Mouse (Mus musculus): Measurements from ENCODE around the gene Gli1. TPM values are rescaled to one million over a fixed set of nuclear protein-coding genes. Genes with fewer than 3 reads are reported as not detected.

The Gli1 gene
- total RNA-seq, 2 experiments from 2014 or later = 5.2 to 5.6 TPM

DNA sequence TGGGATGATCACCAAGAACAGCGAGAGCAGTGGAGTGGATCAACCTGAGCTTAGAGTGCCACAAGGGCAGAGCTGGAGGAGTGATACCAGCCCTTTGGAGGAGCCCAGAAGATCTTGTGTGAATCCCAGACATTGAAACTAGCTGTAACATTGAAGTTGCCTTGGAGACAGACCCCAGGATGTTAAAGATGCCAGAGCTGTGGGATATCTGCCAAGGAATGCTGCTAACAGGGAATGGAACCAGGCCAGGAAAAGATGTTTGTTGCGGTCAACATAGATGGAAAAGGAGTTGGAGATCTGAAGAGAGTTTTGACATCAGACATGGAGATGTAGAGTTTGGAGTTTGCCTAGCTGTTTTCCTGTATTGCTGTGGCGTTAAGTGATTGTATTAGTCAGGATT, 4.4 kb upstream of the Gli1 start:
- DNase-seq = no peak

DNA sequence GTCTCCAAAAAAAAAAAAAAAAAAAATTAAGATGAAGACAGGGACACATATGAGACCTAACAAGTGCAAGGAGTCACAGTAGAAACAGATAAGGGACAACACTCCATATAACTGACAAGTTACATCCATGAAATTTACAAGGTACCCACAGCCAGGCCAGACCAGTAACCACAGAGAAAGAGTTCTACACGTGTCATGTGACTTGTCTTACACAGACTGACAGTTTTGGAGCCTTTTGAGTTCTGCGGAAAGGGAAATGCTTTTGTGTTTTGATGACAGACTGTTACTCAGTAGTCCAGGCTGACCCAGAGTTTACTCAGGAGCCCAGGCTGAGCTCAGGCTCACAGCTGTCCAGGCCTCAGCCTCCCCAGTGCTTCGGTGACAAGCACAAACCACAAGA, 1.3 kb upstream of the Gli1 start:
- DNase-seq = no peak

DNA sequence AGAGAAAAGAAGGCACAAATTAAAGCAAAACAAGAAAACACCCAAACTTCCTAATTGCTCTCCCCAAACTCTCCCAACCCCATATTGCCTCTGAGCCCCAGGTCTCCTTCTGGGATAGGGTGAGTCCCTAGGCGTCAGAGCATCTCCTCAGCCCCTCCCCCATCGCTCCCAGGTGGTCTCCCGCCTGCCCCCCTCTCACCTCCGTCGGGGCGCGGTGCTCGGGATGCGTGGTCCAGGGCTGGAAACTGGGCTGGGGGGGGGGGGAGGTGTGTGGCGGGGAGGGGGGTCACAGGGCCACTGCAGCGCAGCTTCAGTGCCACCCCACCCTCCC, 449 bp downstream of the Gli1 start:
- DNase-seq = no peak

DNA sequence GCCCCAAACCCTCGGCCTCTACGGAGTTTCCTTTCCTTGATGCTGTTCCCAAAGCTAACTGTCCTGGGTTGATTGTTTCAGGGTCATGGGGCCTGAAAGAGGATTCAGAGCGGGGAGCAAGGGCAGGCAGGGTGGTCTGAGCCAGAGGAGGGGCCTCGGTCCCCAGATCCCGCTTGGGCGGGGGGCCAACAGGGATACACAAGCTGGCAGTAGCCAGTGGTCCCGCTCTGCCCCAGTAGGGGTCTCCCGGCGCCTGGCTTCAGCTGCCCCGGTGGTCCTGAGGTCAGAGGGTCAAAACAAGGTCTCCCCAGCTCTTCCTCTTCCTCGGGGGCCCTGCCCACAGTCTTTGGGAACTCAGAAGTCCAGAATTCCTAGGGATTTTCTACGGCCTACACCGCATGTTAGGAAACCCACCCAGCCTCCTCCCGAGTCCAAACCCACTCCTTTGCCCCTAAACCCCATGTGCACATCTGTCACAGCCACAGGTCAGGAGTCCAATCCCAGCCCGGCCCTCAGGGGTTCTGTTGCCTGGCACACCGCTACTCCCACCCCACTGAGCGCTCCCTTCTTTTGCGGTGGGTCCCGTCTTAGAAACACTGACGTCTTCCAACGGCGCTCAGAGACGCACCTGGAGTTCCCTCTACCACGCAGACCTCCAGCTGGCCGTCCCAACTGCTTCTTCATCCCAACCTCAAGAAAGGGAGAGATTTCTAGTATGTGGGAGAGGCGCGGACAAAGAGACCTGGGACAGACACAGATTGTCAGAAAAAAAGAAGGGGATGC, 1.0 kb downstream of the Gli1 start:
- DNase-seq = no peak

DNA sequence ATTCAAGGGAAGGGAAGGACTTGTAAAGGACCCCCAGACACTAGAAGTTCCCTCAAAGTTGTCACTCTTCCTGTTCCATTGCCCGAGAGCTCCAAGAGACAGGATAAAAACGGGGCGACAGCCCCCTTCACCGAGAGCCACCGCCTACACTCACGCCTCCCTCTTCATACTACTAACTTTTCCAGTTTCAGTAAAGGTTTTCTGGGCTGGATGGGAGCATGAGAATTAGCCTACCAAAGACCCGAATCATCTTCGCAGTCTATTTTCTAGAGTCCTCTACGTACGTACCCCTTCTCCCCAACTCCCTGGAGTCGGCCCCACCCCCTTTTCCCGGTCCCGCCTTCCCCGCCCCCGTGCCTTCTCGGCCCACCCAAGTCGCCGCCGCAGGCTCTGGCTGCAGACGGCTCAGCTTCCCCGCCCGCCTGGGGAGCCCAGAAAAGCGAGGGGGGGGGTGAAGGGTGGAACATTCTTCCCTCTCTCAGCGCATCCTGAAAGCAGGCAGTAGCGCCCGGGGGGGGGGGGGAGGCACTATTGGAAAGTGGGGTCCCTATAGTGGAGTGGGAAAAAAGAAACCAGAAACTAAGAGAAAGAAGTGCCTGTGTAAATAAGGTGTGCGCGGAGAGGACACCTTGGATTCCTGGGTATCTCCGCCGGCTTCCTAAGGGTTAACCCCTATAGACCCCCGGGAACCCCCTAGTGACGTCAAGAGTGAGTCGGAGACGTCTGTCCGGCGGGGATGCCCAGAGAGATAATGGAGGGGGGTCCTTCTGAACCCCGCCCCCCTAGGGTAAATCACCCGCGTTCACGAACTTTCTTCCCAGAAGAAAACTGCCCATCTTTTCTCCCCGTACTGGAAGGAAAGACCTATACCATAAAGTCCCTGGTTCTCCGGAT, 1.8 kb downstream of the Gli1 start:
- peak; percentile 78 for DNase-seq

DNA sequence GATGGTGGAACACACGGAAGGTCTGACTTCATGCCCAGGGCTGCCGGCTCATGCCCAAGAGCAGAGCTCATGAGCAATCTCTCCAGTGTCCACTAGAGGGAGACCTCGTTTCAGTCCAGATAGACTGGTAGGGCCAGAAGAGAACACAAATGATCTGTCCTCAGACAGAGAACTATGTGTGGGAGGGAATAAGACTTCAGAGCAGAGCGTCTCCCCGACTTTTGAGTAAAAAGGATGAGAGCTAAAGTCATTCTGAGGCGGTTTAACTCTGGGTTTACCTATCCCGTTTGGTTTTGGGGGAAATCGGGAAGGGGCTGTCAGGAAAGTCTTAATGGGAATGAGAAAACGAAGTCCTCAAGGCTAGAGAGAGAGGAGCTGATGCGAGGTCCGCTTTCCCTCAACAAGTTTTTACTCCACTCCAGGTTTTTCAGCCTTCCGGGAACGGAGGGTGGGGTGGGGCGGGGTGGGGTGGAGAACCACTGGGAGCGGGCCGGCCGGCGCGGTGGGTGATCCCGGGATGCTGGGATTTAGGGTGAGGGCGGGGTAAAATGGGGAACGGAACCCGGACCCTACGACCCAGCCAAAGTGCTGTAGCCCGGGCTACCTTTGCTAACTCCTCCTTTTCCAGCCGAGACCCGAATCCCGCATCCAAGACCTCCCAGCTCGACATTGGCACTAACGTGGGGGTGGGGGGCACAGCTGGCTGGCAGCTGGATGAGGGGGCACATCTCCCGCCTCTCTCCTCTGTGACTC, 2.7 kb downstream of the Gli1 start:
- DNase-seq = peak; percentile 91

DNA sequence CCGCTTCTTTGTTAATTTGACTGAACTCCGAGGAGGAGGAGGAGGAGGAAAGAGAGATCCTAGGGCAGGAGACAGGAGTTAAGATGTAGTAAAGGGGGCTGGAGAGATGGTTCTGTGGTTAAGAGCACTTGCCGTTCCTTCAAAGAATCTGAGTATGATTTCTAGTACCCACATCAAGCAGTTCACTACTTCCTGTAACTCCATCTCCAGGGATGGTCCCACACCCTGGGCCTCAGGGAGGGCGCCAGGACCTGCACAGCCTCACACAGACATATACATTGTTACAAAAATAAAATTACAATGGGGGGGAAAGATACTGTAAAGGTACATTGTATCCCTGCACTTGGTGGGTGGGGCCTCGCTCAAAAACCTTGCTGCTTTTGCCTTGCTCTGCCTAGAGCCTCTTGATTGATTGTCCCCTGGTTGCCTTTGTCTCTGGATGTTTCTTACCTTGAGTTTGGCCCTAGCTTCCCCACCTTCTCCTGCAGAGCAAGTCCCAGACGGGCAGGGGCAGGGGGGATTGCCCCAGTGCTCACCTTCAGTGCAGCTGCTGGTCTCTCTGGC, 4.2 kb downstream of the Gli1 start:
- DNase-seq = no peak

DNA sequence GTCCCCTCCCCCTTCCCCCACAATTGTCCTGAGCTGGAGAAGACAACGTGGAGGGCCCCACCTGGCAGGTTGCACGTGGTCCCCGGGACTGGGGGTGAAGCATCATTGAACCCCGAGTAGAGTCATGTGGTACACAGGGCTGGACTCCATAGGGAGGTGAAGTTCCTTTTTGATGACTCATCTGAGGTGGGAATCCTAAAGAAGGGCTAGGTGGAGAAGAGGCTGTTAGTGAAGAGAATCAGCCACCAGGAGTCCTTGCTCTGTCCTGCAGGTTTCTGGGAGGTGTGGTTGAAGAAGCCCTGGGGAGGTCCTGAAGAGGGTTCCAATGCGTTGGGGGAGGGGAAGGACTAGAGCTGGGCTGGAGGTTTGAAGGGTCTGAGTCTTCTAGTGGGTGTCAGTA, 4.8 kb downstream of the Gli1 start:
- DNase-seq = no peak

DNA sequence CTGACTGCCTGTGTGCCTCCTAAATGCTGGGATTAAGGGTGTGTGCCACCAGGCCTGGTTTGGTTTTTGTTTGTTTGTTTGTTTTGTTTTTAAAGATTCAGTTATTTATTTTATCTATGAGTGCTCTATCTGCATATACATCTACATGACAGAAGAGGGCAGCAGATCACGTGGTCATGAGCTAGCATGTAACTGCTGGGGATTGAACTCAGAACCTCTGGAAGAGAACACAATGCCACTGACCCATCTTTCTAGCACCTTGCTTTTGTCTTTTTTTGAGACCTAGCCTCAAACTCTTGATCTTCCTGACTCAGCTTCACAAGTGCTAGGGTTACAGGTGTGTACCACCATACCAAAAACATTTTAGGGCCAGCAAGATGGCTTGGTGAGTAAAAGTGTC, 6.5 kb downstream of the Gli1 start:
- DNase-seq = no peak

DNA sequence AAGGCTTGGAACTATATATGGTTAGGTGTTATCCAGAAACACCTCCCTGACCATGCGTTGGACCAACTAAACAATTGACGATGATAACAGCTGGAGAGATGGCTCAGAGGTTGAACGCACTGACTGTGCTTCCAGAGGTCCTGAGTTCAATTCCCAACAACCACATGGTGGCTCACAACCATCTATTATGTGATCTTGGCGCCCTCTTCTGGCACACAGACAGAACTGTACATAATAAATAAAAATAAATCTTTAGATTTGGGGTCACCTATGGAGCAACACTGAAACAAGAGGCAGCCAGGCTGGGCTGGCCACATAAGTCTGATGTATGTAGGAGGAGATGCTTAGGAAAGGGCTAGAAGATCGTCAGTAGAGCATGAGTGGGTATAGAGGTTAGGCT, 8.6 kb downstream of the Gli1 start:
- DNase-seq = no peak

DNA sequence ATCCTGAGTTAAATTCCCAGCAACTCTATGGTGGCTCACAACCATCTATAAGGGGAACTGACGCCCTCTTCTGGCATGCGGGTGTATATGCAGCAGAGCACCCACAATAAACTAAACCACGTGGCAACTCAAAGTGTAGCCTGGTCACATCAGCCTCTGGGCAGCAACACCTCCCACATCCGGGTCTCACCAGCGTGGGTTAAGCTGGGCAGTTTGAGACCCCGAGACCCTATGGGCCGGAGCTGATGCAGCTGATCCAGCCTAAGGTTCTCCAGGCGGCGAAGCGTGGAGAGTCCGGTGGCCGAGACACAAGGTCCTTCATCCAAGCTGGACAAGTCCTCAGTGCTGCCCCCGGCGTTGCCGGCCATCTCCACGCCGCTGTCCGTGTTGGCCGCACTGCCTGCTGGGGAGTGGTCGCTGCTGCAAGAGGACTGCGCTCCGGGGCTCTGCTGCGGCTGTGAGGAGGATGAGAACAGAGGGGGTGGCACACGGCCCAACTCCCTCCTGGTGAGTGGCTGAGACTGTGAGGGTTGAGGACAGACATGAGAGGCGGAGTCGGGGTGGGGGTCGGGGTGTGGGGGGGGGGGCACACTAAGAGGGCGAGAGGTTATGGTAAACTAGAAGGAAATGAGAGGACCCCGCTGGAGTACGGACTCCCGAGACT, 9.4 kb downstream of the Gli1 start:
- DNase-seq = no peak

DNA sequence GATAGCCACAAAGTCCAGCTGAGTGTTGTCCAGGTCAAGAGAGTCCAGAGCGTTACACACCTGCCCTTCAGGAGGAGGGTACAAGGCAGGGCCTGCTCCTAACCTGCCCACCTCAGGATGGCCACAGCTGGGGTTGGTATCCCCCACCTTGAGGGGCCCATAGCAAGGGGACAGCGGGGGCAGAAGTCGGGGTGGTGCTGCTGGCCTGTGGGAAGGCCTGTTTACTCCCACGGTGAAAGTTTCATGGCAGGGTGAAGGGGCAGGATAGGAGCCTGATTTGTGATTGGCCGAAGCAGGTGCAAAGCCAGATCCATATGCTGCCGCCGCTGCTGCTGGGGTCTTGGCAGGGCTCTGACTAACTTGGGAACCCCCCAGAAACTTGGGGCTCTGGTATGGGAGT, 11.6 kb downstream of the Gli1 start:
- DNase-seq = no peak

DNA sequence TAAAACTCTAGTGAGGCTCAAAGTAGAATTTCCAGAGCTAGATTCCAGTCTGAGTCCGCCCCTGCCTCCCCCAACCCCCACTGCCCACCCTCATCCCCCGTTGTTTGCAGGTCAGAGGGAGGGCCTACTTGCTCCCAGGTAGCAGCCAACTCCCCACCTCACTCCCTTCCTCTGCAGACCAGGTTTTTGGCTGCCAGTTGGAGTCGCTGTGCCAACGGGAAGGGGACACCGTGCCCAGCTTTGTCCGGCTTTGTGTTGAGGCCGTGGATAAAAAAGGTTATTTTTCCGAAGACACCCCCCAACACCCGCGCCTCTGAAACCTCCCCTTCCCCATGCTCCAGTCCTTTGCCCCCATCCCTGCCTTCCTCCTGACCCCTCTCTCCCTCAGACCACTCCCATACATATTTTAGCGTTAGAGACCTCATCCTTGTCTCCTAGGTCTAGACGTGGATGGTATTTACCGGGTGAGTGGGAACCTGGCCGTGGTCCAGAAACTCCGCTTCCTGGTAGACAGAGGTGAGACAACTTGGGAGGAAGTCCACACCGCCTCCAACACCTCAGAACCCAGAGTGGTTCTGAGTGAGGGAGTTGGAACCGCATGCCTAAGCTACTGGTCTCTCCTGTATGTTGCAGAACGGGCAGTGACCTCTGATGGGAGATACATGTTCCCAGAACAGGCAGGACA, 14.2 kb downstream of the Gli1 start:
- DNase-seq = no peak

DNA sequence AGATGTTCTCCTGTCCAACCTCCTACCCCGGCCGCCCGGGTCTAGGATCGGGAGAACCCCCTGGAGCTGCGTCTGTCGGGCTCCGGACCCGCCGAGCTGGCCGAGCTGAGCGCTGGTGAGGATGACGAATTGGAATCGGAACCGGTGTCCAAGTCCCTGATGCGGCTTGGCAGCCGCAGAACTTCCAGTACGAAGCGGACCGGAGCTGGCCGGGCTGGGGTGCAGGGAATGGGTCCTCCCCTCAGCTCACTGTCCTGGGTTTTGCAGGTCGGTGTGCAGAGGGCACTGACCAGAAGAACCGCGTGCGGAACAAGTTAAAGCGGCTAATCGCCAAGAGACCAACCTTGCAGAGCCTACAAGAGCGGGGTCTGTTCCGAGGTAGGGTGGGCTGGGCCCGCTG, 14.9 kb downstream of the Gli1 start:
- peak; percentile 39 for DNase-seq

DNA sequence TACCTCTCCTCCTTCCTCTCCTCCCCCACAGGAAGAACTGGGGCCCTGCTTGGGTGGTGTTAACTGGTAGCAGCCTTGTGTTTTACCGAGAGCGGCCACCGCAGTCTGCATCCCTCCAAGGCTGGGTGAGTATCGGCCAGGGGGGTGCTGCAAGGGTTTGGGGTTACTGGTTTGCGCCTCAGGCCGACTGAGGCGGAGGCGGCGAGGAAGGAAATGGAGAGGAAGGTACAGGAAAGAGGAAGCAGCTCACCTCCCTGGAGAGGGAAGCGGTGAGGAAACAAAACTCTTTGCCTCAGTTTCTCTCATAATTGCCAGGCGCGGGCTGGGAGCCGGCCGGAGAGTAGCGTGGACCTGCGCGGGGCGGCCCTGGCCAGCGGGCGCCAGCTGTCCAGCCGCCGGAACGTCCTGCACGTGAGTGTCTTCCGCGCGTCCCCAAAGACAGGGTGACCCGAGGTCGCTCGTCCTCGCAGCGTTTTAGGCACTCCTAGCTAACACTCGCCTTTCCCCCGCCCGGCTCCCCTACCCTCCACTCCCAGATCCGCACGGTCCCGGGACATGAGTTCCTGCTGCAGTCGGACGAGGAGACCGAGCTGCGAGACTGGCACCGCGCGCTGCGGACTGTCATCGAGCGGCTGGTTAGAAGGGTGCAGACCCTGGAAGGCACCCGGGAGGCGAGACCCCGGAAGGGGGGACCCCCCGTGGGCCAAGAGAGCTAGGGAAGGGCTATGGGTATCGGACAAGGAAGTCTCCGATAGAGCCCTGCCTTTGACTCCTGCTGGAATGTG, 15.6 kb downstream of the Gli1 start:
- DNase-seq = peak; percentile 49

DNA sequence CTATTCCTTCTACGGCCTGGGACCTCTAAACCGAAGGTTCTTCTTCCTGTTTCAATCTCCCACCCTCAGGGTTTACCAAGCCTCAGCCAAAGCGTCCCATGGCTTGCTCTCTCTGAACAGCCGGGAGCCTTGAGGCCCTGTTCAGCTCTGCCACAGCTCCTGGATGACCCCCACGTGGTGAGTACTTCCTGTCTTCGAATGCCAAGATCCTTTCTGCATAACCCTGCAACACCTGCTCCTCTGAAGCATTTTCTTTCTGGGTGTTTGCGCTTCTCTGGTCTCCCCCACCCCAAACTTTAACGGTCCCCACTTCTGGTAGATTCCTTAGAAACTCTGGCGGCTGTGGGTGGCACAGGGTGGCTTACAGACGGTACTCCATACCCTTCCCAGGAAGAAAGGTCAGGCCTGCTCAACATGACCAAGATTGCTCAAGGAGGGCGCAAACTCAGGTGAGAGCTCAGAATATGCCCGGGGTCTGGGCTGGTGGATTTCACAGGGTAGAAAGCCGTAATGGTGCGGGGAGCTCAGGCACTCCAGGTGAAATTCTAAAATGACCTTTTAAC, 16.2 kb downstream of the Gli1 start:
- DNase-seq = no peak

DNA sequence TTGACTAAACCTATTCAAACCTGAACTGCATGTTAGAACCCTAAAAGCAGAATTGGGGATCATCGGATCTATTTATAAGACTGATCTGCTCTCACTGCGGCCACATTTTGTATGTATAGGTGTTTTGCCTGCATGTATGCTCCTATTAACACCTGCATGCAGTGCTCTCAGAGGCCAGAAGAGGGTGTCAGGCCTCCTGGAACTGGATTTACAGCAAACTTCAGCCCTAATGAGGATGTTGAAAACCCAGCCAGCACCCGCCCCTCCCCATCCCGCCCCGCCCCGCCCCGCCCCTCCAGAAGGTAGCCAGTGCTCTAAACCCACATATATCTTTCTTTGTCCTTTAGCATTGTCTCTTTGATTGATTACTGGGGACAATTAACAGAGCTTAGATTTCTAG, 17.3 kb downstream of the Gli1 start:
- DNase-seq = peak; percentile 38

DNA sequence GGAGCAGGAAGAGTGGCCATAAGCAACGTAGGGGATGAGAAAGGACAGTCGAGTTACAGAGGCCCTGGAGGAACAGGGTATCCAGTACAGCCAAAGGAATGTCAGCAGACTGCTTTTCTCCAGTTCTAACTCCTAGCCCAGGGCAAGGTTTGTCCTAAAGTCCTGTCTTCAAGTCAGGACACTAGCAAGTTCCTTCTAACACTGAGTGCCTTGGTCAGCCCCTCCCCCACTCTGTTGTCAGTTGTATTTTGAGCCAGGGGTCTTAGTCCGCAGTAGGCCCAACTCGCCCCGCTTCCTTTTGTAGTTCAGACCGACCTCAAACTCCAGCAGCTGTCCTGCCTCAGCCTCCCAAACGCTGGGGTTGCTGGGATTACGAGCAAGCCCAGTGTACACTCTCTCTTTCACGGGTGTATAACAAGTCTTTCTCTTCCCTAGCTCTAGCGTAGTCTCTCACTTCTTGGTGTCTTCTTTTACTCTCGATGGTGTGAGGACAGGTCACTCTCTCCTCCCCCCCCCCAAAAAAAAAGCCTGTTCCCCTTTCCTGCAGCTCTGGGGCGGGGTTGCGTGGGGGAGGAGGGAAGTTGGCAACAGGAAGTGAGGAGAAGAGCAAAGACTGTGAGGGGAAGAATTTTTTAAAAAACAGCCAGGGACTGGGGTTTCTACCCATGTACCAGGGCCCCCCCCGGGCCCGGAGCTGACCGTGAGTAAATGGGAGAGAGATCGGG, 18.5 kb downstream of the Gli1 start:
- no peak for DNase-seq

DNA sequence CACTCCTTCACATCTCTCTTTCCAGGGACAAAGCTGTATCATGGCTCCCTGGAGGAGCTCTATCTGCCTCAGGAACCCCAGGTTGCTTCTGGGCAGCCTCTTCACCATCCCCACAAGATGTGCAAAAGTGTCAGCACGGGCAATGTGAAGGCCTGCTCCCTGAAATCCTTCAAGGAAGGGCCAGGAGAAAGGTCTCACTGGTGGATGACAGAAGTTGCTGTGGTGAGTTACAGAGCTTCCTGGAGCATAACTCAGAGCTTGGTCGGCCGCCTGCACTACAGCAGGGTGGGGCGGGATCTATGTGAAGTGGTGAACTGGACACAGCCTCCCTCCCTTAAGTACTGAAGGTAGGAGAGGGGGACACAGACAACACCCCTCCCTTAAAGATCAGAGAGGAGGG, 19.1 kb downstream of the Gli1 start:
- DNase-seq = no peak

DNA sequence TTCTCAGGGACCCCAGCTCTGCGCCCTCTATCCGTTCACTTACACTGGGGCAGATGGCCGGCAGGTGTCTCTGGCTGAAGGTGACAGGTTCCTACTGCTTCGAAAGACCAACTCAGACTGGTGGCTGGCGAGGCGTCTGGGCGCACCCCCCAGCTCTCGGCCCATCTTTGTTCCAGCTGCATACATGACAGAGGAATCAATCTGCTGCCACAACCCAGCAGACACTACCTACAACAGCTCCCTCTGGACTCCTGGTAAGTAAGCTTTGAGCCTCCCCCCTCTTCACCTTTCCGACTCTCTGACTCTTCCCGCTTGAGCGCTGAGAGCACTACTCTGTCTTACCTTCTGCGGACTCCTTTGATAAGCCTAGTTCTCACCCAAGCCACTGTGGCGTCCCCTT, 19.6 kb downstream of the Gli1 start:
- no peak for DNase-seq

All from adrenal gland, postnatal 10 days (tissue).